Mouse (Mus musculus) kidney, postnatal 25 days (tissue): ENCODE measurements around the gene Fbxo17.

Experiments
- DNase-seq, 2 experiments: peaks; one replicate each; pipeline ENCODE4 v3.0.0; 2021; ENCODE audit warnings: mixed read lengths in 2 of 2

Fbxo17 gene

GRCm38 (mm10) chr7:28719159-28719558 lies 2.6 kb downstream of the Fbxo17 start:
- no peak for DNase-seq

- DNase-seq: no peak
Observed at GRCm38 (mm10) chr7:28719650-28720049, 3.0 kb downstream of the Fbxo17 start.

DNA sequence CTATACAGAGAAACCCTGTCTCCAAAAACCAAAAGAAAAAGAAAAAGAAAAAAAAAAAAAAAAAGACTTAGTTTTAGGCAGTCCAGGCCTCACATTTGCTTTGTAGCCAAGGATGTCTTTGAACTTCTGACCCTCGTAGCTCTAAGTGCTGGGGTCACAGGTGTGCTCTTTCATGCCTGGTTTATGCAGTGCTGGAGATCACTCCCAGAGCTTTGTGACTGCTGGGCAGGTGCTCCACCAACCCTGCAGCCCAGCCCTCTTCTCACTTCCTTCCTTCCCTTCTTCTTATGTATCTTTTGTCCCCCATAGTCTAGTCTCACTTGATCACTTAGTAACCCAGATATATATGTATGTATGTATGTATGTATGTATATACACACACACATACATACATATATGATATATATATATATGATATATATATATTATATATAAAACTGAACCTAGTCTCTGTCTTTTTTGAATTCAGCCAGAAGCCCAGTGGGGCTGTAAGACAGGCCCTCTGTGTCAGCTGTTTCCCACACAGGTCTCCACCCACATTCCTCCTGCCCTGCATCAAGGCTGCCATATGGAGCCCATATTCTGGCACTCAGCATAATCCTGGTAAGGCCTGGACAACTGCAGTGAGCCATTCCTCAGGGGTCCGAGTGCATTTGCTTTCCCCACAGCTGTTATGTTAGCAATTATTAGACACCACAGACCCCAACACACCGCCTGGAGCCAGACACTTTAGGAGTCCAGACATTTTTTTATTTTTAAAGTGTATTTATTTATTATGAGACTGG lies 4.3 kb downstream of the Fbxo17 start:
- no peak for DNase-seq

DNA sequence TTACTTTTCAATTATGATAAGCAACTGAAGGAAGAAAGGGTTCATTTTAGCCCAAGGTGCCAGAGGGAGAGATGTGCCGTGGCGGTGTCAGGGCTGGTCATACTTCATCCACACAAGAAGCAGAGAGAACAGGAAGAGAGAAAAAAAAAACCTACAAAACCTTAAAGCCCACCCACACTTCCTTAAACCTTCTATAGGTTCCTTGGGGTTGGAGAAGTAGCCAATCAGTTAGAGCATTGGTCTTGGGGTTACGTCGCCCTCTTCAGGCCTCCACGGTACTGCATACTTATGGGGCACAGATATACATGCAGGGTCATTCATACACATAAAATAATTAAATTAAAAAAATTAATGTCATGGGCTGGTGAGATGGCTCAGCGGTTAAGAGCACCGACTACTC lies 5.5 kb downstream of the Fbxo17 start:
- DNase-seq: no peak

DNA sequence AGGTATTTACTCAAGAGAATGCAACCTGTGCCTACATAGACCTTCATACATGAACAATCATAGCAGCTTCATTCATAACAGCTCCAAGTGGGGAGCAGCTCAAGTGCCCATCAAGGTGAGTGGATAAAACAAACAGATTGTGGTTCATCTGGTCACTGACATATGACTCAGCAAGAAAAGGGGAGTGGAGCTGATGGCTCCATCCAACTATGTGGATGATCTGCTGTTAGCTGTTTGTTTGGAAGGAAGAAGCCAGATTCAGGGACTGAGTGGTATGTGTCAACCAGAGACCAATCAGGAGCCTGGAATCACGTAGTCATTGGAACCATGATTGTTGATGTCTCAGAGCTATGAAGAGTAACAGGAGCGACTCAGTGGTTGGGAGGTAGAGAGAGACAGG lies 8.0 kb downstream of the Fbxo17 start:
- DNase-seq: no peak

- peak; percentile 70 to 72 for DNase-seq
Observed at GRCm38 (mm10) chr7:28726600-28726999, 10.0 kb downstream of the Fbxo17 start.

GRCm38 (mm10) chr7:28727649-28728340 lies 11.2 kb downstream of the Fbxo17 start:
- no peak for DNase-seq

DNA sequence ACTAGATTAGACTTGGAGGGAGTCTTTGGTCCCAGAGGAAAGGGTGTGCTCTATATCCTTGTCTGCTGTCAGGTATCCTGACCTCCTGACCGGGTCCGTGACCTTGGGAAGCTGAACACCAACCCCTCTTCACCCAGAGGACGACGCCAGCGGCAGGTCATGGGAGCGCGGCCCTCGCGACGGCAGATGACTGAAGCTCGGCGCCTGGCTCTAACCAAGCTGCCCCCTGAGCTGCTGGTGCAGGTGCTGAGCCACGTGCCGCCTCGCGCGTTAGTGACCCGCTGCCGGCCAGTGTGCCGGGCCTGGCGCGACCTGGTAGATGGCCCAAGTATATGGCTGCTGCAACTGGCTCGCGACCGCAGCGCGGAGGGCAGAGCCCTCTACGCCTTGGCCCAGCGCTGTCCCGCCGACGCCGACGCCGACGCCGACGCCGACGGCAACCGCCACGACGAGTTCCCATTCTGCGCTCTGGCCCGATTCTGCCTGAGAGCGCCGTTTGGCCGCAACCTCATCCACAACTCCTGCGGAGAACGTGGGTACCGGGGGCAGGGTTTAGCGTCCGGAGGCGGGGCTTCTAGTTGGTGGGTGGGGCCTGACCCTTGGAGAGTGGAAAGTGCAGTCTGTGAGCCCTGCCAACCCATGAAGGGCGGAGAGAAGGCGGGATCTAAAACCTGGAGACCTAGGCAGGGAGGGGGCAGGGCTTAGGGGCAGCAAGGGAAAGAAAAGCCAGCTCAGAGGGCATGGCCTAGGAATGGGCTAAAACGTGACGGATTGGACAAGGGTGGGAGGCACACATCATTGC lies 15.9 kb downstream of the Fbxo17 start:
- peak; percentile 94 to 95 for DNase-seq

DNA sequence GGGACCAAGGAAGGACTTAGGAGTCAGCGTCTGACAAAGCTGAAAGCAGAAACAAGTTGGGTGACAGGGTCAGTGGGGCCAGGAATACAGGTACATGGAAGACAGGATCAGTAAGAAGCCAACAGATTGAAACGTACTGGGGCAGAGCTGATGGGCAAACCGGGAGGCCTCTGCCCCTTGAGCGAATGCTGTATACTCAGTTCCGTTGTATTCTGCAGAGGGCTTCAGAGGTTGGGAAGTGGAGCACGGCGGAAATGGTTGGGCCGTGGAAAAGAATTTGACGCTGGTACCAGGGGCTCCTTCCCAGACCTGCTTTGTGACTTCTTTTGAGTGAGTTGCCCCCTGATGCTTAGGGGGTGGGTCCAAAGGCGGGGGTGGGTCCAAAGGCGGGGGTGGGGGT lies 16.6 kb downstream of the Fbxo17 start:
- DNase-seq: no peak

GRCm38 (mm10) chr7:28735701-28736100 lies 19.1 kb downstream of the Fbxo17 start:
- DNase-seq: no peak

DNA sequence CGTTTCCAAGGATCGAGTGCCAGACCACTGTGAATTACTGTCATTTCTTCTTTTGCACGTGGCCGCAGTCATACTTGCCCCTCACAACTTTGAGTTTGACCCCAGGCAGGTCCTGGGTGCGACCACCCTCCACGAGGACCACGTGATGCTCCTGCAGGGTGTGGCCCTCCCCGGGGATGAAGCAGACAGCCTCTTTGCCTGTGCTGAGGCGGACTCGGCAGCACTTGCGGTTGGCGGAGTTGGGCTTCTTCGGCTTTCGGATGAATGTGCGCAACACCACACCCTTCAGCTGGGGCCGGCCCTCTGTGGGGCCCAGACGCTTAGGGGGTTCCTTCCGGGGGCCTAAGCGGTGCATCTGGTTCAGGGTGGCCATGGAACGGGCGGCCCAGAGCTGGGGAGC lies 23.2 kb downstream of the Fbxo17 start:
- no peak for DNase-seq

- no peak for DNase-seq
Observed at GRCm38 (mm10) chr7:28740949-28741348, 24.3 kb downstream of the Fbxo17 start.

- no peak for DNase-seq
Observed at GRCm38 (mm10) chr7:28741368-28741708, 24.7 kb downstream of the Fbxo17 start.

- DNase-seq: peak; percentile 94 to 97
Observed at GRCm38 (mm10) chr7:28741709-28742438, 25.3 kb downstream of the Fbxo17 start, which contains the start of the genes Mrps12 and Sars2. Gene Mrps12 (minus strand): TSS chr7:28741820. Gene Sars2 (plus strand): TSS chr7:28741992.

DNA sequence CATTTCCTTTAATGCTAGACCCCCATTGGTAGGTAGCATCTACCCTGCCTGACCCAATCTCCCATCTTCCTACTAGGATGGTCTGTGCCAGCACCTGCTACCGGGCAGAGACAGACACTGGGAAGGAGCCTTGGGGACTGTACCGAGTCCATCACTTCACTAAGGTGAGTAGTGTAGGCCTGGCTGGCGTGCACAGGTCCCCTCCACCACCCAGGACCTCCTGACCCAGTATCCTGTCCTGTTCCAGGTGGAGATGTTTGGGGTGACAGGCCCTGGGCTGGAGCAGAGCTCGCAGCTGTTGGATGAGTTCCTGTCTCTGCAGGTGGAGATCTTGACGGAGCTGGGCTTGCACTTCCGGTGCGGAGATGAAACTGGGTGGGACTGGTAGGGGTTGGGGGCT lies 33.3 kb downstream of the Fbxo17 start:
- DNase-seq: no peak

DNA sequence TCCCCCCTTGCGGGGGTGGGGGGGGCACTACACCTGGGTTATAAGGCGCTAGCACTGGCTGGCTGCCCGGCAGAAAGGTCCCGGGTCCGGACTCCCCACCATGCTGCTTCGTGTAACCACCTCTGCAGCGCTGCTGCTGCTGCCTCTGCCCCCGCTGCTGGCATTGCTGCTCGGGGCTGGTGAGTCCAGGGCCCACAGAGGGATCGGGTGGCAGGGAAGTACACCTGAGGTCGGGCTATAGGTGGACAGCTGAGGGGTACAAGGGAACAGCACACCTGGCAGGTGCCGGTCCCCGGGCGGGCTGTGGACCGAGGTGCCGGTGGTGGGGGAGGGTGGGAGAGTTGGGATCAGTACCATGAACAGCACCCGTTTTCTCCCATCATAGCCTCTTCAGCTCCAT lies 39.5 kb downstream of the Fbxo17 start, which contains the start of gene Ccer2:
Ccer2 (plus strand) TSS at position 96 of the 400 bp plus-strand sequence.
- no peak for DNase-seq

- no peak for DNase-seq
Observed at GRCm38 (mm10) chr7:28758623-28759022, 42.0 kb downstream of the Fbxo17 start.

- DNase-seq: peak in 1 of 2 experiments; percentile 51
Observed at GRCm38 (mm10) chr7:28761907-28762306, 45.3 kb downstream of the Fbxo17 start.

DNA sequence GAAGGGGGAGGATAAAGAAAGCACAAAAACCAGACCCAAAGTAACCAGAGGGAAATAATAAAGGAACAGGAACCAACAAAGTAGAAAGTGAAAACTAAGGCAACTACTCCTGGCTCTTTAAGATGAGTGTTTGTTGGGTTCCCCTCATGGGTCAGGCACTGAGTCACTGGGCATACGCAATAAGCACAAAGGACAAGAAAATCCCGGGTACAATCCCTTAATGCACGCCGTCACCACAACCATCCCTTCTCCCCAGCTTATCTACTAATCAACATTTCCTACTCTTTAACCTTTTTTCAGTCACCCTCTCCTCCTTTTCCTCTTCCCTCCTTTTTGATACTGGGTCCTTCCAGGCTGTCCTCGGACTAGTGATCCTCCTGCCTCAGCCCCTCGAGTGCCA lies 48.6 kb downstream of the Fbxo17 start:
- no peak for DNase-seq

DNA sequence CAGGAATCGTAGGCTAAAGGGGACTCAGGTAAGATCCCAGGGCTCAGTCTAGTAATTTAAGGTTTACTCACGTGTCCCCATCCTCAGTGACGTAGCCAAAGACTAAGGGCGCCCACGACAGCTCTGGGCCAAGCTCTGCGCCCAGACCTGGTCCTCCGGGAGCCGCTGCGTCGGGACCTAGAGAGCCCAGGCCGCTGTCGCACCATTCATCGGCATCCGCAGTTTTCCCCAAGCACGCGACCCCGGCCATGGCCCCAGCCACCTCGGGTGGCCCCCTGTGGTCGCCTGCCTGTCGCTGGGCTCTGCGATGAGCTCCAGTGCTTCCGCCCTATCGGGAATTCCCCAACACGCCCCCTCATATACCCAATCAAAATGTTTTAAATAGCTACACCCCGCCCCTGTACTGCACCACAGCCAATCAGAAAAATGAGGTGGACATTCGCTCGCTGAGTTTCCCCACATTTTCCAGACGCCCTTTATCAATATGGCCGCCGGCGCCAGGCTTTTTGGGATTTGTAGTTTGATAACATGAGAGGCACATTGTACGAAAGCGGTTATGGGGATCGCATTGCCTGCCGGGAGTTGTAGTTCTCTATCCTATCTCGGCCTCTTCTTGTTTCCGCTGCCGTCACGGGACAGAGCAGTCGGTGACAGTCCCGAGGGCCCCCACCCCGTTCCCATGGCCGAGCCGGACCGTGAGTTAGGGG lies 49.7 kb downstream of the Fbxo17 start, which contains the start of gene Sirt2:
Sirt2 (plus strand) TSS at position 563 of the 707 bp plus-strand sequence.
- DNase-seq: peak; percentile 98 to 99

DNA sequence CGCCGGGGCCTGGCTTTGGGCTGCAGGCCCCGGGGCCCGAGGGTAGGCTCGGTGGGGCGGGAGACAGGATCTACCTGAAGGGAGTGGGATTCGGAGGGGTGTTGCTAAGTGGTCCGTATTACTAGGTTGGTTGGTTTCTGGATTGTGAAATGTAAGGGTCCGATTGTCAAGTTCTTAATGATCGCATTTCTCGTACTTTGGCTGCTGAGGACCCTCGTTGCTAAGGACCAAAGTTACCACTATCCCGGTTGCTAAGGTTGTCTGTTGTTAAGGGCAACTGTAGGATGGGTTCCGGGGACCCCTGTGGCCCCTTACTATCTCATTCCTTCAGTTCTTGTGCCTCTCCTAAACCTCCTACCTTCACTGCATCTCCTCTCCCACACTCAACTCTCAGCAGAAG lies 50.3 kb downstream of the Fbxo17 start:
- no peak for DNase-seq

DNA sequence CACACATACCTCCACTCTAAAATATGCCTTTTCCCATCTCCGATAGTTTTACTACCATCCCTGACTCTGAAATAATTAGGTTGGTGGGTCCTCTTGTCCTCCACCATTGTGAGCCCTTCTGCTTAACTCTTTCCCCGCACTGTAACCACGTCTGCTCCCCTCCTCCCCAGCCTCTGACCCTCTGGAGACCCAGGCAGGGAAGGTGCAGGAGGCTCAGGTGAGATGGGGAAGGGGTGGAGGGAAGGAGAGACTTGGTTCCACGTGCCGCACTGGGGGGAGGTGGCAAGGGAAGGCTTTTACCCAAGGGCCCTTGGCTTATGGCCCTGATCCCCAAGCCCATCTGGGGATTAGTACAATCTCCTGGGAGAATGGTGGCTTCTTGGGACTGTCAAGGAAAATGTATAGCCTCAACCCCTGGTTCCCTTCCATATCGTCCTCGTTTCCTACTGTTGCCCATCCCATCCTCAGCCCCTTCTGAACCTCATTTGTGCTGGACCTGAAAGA lies 50.9 kb downstream of the Fbxo17 start, which contains the start of gene Nfkbib:
Nfkbib (minus strand) TSS at position 51 of the 504 bp plus-strand sequence.
- DNase-seq: no peak
